Mouse (Mus musculus): ENCODE data around the gene Tmem41b. TPM values are rescaled to one million over a fixed set of nuclear protein-coding genes. Genes with fewer than 3 reads are reported as not detected.

The Tmem41b gene
- polyA plus RNA-seq, 1 experiment: 16.7 TPM

GRCm38 (mm10) chr7:110008513-110008912, 21.8 kb upstream of the Tmem41b start:
- Histone ChIP-seq H3K4me1 (peaks cover 36% of the 10 kb centered on the region), H3K36me3 (replicated peaks; ENCODE audit: low read length) (peaks cover 3% of the 10 kb centered on the region), H3K27me3 (replicated peaks) (no peaks in the 10 kb centered on the region), H3K9me3 (peaks cover 6% of the 10 kb centered on the region), H3K4me3 (replicated peaks) (no peak overlapping the region)
- no peak for TF ChIP-seq GATA1 (IDR thresholded peaks at IDR 0.05; ENCODE audit: borderline replicate concordance, low read length)
- no peak for TF ChIP-seq FLI1 (IDR thresholded peaks at IDR 0.05; ENCODE audit: low read length)

- H3K27me3 ChIP-seq (replicated peaks): no peaks in the 10 kb centered on the region
- H3K36me3 ChIP-seq (replicated peaks; ENCODE audit: low read length): peaks cover 3% of the 10 kb centered on the region
- H3K4me3 ChIP-seq (replicated peaks): peak overlapping the region; percentile 40
- peaks cover 6% of the 10 kb centered on the region for H3K9me3 ChIP-seq
- peaks cover 50% of the 10 kb centered on the region for H3K4me1 ChIP-seq
- TF ChIP-seq FLI1 (IDR thresholded peaks at IDR 0.05; ENCODE audit: low read length) (no peak), GATA1 (IDR thresholded peaks at IDR 0.05; ENCODE audit: borderline replicate concordance, low read length) (no peak)
Measured at GRCm38 (mm10) chr7:110006471-110007195, 19.9 kb upstream of the Tmem41b start.

GRCm38 (mm10) chr7:110005976-110006375, 19.2 kb upstream of the Tmem41b start:
- Histone ChIP-seq H3K36me3 (replicated peaks; ENCODE audit: low read length) (peaks cover 3% of the 10 kb centered on the region), H3K4me1 (peaks cover 56% of the 10 kb centered on the region), H3K4me3 (replicated peaks) (no peak overlapping the region), H3K27me3 (replicated peaks) (peaks cover 1% of the 10 kb centered on the region), H3K9me3 (peaks cover 6% of the 10 kb centered on the region)
- TF ChIP-seq GATA1 (IDR thresholded peaks at IDR 0.05; ENCODE audit: borderline replicate concordance, low read length) (no peak), FLI1 (IDR thresholded peaks at IDR 0.05; ENCODE audit: low read length) (no peak)

GRCm38 (mm10) chr7:110002968-110003367, 16.2 kb upstream of the Tmem41b start:
- TF ChIP-seq GATA1 (IDR thresholded peaks at IDR 0.05; ENCODE audit: borderline replicate concordance, low read length) (no peak), FLI1 (IDR thresholded peaks at IDR 0.05; ENCODE audit: low read length) (0 out of 2 replicates have a peak, but pooled peaks have one; percentile 8)
- H3K4me3 ChIP-seq (replicated peaks): peak overlapping the region; percentile 15
- no peaks in the 10 kb centered on the region for H3K9me3 ChIP-seq
- H3K4me1 ChIP-seq: peaks cover 51% of the 10 kb centered on the region
- H3K27me3 ChIP-seq (replicated peaks): peaks cover 2% of the 10 kb centered on the region
- H3K36me3 ChIP-seq (replicated peaks; ENCODE audit: low read length): no peaks in the 10 kb centered on the region

GRCm38 (mm10) chr7:110002092-110002491, 15.4 kb upstream of the Tmem41b start:
- peaks cover 52% of the 10 kb centered on the region for H3K4me1 ChIP-seq
- no peak overlapping the region for H3K4me3 ChIP-seq (replicated peaks)
- H3K9me3 ChIP-seq: no peaks in the 10 kb centered on the region
- H3K36me3 ChIP-seq (replicated peaks; ENCODE audit: low read length): no peaks in the 10 kb centered on the region
- TF ChIP-seq GATA1 (IDR thresholded peaks at IDR 0.05; ENCODE audit: borderline replicate concordance, low read length): no peak
- TF ChIP-seq FLI1 (IDR thresholded peaks at IDR 0.05; ENCODE audit: low read length): no peak
- H3K27me3 ChIP-seq (replicated peaks): peaks cover 2% of the 10 kb centered on the region

GRCm38 (mm10) chr7:109998388-109998787, 11.7 kb upstream of the Tmem41b start:
- Histone ChIP-seq H3K9me3 (no peaks in the 10 kb centered on the region), H3K4me1 (peaks cover 48% of the 10 kb centered on the region), H3K4me3 (replicated peaks) (no peak overlapping the region), H3K36me3 (replicated peaks; ENCODE audit: low read length) (no peaks in the 10 kb centered on the region), H3K27me3 (replicated peaks) (peaks cover 2% of the 10 kb centered on the region)
- no peak for TF ChIP-seq GATA1 (IDR thresholded peaks at IDR 0.05; ENCODE audit: borderline replicate concordance, low read length)
- TF ChIP-seq FLI1 (IDR thresholded peaks at IDR 0.05; ENCODE audit: low read length): no peak

- peaks cover 40% of the 10 kb centered on the region for H3K4me1 ChIP-seq
- TF ChIP-seq FLI1 (IDR thresholded peaks at IDR 0.05; ENCODE audit: low read length): no peak
- no peak for TF ChIP-seq GATA1 (IDR thresholded peaks at IDR 0.05; ENCODE audit: borderline replicate concordance, low read length)
- H3K4me3 ChIP-seq (replicated peaks): peak overlapping the region; percentile 48
- H3K27me3 ChIP-seq (replicated peaks): no peaks in the 10 kb centered on the region
- H3K36me3 ChIP-seq (replicated peaks; ENCODE audit: low read length): no peaks in the 10 kb centered on the region
- no peaks in the 10 kb centered on the region for H3K9me3 ChIP-seq
Measured at GRCm38 (mm10) chr7:109993157-109993959, 6.6 kb upstream of the Tmem41b start.

GRCm38 (mm10) chr7:109991286-109991685, 4.6 kb upstream of the Tmem41b start:
- Histone ChIP-seq H3K4me3 (replicated peaks) (no peak overlapping the region), H3K27me3 (replicated peaks) (no peaks in the 10 kb centered on the region), H3K36me3 (replicated peaks; ENCODE audit: low read length) (no peaks in the 10 kb centered on the region), H3K9me3 (no peaks in the 10 kb centered on the region), H3K4me1 (peaks cover 38% of the 10 kb centered on the region)
- no peak for TF ChIP-seq FLI1 (IDR thresholded peaks at IDR 0.05; ENCODE audit: low read length)
- no peak for TF ChIP-seq GATA1 (IDR thresholded peaks at IDR 0.05; ENCODE audit: borderline replicate concordance, low read length)

- TF ChIP-seq GATA1 (IDR thresholded peaks at IDR 0.05; ENCODE audit: borderline replicate concordance, low read length) (no peak), FLI1 (IDR thresholded peaks at IDR 0.05; ENCODE audit: low read length) (peak; percentile 58; the same call in 1 of the 2 replicates)
- Histone ChIP-seq H3K27me3 (replicated peaks) (no peaks in the 10 kb centered on the region), H3K9me3 (no peaks in the 10 kb centered on the region), H3K36me3 (replicated peaks; ENCODE audit: low read length) (peaks cover 28% of the 10 kb centered on the region), H3K4me3 (replicated peaks) (peak overlapping the region; percentile 97), H3K4me1 (peaks cover 22% of the 10 kb centered on the region)
Measured at GRCm38 (mm10) chr7:109986133-109986669, 528 bp downstream of the Tmem41b start.

All from megakaryocyte, embryonic 14.5 days (primary cell).